Mouse (Mus musculus) cerebellum, adult (tissue): Measurements from ENCODE around the gene Ptprn2.
"Not testable (repeated sequence)": the region's sequence is repeated elsewhere in the genome, so short reads cannot be mapped to it uniquely, and the experiment has no call there.

Experiments used
- ATAC-seq: cut with Nextera tagmentation; 2 replicates; pipeline ENCODE4 v1.9.2; 2017; ENCODE audit warnings: mild to moderate bottlenecking, moderate library complexity, mixed read lengths; ENCODE audit not compliant: insufficient number of reproducible peaks, low FRiP score, low TSS enrichment

The Ptprn2 gene

DNA sequence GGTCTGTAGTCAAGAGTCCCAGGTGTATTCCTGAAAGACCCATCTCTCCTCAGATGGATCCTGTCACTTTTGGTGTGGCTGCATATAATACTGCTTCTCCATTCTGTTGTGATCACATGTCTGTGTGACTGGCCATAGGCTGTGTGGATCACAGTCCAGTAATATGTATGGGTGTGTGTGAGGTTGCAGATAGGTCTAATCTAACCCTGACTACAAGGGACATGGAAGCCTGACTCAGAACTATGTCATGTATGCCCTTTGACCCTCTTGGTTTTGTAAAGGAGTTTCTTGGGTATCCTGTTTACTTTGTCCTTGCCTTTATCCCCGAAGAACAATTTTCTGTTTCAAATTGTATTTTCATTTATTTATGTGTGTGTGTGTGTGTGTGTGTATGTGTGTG is 27.0 kb downstream of the Ptprn2 start:
- no peak for ATAC-seq

DNA sequence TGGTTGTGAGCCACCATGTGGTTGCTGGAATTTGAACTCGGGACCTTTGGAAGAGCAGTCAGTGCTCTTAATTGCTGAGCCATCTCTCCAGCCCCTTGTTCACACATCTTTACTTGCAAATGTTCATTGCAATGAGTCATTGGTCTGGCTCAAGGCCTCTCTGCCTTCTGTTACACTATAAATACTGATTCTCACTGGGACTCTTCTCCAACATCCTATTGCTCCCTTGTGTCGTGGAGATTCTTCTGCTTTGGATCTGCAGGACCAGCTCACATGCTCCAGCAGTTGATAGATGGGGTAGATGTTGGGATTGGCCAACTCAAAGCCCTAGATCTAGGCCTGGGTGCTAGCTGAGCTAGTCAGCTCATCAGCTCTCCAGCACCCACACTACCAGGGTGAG is 28.3 kb downstream of the Ptprn2 start:
- not testable (repeated sequence) for ATAC-seq

DNA sequence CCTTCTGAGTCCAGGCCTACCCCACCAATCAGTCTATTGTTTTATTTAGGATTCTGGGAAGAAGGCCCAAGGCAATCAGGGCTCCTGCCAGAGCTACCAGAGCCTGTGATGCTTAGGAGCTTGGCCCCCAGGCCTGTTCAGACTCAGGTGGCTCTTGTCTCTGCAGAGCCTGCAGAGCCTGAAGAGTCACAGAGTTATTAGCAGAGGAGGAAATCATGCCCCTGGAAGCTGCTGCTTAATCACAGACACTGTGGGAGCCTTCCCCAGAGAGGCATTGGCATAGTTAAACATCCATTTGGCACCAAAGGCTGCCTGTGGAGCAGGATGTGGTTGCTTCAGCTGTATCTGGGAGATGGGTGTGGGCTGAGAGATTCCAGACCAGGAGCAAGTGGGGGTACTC is 30.3 kb downstream of the Ptprn2 start:
- peak; percentile 82 for ATAC-seq

DNA sequence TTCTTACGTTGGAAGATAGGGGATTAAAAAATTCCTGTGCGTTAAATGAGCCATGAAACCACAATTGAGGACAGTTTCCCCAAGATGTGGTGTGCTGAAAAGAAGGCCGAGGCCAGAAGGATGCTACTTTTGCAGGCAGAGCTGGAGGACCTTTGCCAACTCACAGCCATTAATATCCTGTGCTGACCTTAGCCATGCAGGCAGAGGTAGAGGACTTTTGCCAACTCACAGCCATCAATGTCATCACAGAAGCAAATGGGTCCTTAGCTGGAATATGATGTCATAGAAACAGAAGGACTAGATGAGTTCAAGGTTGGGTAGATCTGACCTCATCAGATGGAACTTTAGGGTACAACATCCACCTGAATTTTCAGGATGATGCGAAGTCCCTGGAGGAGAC is 43.3 kb downstream of the Ptprn2 start:
- ATAC-seq, result no peak

DNA sequence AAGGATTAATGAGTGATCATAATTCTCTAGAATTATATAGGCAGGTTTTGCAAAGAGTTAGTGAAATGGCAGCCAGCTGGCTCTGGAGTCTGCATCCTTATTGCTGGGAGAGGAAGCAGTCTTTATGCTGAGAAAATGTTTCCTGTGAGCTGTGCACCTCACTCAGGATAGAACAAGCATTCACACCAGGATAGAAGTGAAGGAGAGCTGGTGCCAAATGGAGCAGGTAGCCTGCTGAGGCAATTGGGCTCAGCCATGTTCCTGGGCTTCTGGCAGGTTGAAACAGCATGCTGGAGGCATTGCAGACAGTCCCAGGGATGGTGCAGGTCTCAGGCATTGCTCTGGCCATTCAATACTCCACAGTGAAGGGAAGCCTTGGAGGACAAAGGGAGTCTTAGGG is 47.8 kb downstream of the Ptprn2 start:
- ATAC-seq, result peak; percentile 88

DNA sequence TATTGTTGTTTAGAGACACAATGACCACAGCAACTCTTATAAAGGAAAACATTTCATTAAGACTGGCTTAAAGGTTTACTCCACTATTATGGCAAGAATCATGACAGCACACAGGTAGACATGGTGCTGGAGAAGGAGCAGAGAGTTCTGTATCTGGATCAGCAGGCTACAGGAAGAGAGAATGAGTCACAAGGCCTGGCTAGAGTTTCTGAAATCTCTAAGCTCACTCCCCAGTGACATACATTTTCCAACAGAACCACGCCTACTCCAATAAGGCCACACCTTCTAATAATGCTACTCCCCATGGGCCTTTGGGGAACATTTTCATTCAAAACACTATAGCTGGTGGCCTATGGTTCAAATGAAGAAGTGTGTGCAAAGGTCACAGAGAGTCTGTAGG is 53.8 kb downstream of the Ptprn2 start:
- no peak for ATAC-seq

DNA sequence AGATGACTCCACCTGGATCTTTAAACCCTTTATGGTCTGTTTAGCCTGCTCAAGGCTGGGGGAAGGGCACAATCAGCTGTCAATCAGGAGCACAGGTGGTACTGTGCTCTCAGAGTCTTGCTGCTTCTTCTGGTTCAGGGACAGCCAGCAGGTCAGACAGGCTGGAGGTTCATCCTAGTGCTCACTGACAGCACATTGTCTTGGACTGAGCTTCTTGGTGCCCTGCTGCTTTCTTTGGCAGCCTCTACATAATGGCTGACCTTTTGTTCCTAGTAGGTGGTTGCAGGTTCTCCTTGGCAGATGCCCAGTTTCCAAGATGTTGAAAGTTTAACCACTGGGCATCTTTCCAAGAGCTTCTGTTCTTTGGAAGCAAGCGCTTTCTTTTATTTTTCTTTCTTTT is 55.1 kb downstream of the Ptprn2 start:
- ATAC-seq, result peak; percentile 87

DNA sequence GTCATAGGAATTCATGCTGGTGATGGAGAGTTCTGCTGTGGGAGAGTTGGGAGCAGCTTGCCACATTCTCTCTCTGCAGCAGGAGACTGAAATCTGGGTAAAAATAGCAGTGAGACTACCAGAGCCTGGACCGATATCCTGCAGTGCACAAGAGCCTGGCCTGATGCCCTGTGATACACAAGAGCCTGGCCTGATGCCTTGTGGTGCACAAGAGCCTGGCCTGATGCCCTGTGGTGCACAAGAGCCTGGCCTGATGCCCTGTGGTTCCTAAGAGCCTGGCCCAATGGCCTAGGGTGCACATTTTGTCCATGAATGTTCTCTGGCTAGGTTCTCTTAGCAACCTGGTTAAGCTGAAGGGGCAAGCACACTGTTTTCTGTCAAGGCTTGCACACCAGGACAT is 64.5 kb downstream of the Ptprn2 start:
- peak; percentile 88 for ATAC-seq

DNA sequence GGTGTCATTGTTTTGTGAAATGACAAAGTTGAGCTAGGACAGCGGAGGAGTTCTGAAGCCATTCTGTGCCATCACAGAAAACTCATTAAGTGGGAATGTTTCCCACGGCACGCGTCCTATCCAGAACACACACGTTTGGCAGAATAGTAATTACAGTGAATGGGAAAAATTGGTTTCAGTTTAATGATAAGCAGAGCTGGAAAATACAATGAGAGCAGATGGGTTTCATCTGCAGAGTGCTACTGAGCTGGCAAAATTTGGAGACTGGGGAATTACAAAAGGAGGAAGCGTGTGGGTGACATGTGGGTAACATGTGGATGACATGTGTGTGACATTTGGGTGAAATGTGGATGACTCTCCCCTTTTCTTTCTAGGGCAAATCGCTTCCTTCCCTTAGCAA is 66.0 kb downstream of the Ptprn2 start:
- no peak for ATAC-seq

DNA sequence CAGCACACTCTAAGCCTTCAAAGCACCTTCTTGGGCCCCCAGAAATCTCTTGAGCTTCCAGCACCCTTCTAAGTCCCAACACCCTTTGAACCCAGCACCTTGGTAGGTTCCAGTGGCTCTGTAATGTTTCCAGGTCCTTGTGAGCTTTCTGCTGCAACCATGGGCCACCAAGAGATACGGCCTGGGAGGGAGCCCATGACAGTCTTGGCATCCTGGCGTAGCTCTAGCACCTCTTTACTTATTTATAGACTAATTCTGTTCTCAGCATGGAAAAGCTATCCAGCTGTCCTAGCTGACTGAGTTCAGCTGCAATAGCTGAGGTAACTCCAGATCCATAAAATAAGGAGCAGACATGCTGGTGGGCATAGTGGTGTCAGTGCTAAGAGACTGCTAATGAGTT is 66.8 kb downstream of the Ptprn2 start:
- no peak for ATAC-seq

DNA sequence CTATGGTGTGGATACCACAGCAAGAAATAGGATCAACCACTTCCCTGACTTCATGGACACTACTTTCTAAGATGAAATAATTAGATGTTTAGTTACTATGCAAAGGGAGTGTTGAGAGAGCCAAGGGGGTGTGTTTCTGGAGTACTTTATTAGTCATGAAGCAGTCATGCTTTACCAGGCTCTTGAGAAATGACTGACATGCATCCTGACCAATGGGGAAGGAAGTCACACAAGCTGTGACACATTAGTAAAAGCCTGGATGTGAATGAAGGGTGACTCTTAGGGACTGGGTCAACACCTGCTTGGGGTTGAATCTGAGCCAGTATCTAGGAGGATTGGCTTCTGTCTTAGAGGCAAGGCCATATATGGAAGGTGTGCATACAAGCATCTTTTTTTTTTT is 67.8 kb downstream of the Ptprn2 start:
- no peak for ATAC-seq

DNA sequence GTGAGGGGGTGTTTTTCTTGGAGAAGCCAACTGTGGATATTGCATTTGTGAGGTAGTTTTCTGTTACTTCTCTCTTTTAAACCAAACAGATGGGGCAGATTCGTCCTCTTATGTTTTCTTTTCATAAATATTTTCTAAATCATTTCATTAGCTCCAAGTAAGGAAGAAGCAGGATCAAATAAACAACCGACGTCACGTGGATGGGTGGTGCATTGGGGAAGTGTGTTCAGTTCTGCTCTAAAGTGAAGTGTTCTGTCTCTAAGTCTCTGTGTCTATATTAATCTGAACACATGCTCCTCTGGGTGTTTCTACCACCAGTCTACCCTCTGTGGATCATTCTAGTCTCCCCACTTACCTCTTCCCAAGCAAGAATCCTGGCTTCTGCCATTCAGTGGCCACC is 70.4 kb downstream of the Ptprn2 start:
- ATAC-seq, result no peak

DNA sequence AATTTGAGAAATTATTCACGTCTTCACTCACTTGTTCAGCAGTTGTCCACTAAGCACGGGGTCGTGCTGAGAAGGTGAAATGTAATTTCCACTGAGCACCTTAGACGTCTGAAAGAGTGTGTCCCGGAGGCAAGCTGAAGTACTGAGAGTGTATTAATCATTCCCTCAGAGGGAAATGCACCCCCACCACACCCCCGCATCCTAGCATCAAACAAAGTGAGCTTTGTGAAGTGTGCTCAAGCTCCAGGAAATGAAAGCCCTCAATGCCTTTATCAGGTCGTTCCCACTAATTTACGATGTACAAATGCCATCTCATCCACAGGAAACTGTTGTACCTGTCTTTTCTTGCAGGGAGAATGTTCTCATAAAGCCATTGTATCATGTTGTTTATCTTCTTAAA is 78.9 kb downstream of the Ptprn2 start:
- no peak for ATAC-seq

DNA sequence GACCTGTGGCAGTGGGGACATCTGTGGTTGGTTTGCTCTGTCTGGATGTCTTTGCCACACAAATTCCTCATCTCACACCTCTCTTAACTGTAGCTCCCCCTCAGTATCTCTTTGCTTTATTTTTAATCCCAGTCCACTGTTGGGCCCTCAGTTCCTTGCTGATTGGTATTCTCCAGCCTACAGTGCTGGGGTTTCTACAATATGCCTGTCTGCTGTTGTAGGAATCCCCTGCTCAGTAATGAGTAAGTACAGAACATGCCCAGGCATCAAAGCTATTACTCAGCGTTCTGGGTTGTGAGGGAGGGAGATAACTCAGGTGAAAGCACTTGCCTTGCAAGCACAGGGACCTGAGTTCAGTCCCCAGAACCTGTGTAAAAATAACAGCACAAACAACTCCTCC is 81.2 kb downstream of the Ptprn2 start:
- ATAC-seq, result no peak

DNA sequence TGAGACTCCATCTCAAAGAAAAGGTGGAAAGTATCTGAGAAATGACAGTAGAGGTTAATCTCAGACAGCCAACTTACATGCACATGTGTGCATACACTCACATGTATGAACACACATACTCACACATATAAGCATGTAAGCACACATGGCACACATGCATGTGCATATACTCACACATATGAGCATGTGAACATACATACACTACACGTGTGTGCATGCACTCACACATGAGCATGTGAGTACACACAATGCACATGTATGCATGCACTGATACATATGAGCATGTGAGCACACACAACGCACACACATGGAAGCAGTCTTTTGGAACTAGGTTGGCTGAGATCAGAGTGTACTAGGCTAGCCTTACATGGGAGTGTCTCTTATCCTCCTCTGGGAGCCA is 81.7 kb downstream of the Ptprn2 start:
- ATAC-seq, result no peak

DNA sequence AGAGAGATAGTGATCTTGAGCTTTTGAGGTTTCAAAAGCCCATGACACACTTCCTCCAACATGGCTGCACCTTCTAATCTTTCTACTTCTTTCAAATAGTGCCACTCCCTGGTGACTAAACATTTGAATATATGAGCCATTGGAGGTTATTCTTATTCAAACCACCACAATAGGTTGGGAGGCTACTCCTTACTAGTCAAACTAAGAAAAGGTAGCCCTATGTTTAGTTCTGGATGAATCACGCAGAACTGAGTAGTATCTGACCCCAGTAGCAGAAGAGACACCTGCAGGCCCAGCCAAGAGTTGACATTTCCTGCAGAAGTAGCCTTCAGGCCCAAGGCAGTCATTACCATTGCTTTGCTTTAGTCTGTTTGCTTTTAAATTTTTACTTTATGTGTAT is 84.0 kb downstream of the Ptprn2 start:
- no peak for ATAC-seq

DNA sequence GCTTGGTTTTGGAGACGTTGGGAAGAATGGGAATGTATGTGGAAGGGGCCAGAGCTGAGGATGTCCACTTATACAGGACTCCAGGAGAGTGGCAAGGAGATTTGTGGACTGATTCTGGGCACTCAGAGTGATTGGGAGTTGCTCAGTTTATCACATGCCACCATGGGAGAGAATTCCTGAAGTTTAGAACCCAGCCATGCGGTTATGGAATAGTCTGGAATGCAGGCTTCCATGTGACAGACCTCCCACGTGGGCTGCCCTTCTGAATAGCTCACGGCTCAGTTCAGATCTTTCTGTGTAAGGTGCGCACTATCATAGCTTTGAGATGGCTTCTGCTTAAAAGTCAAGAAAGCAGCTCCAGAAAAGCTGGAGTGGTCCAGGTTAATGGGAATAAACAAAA is 88.6 kb downstream of the Ptprn2 start:
- no peak for ATAC-seq

DNA sequence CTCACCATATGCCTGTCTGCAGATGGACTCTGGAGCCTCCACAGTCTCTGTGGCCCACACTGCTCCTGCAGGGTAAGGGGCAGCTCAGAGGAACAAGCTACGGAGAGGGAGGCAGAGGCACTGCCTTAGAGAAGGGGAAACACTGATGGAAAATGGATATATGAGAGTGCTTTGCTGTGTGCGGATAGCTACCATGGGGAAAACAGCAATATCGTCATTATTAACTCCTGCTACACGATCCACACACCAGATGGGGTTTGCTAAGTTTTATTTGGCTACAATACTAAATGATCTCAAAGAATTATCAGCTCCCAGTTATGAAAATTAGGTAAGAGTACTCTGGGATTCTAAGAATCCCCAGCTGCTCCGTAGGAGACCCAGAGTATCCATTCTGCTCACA is 89.2 kb downstream of the Ptprn2 start:
- ATAC-seq, result no peak

DNA sequence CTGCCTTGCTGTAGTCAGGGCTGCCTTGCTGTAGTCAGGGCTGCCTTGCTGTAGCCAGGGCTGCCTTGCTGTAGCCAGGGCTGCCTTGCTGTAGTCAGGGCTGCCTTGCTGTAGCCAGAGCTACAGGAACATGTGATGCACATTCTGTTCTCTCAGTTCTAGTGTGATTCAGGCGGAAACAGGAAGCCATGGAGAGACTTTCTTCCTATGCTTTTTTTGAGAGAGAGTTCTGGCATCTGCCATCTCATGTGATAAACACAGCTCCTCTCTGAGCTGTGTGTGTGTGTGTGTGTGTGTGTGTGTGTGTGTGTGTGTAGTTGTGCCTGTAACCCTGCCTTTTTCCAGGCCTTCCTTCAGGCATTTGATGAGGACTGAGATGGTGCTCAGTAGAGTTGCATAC is 92.4 kb downstream of the Ptprn2 start:
- ATAC-seq, result not testable (repeated sequence)

DNA sequence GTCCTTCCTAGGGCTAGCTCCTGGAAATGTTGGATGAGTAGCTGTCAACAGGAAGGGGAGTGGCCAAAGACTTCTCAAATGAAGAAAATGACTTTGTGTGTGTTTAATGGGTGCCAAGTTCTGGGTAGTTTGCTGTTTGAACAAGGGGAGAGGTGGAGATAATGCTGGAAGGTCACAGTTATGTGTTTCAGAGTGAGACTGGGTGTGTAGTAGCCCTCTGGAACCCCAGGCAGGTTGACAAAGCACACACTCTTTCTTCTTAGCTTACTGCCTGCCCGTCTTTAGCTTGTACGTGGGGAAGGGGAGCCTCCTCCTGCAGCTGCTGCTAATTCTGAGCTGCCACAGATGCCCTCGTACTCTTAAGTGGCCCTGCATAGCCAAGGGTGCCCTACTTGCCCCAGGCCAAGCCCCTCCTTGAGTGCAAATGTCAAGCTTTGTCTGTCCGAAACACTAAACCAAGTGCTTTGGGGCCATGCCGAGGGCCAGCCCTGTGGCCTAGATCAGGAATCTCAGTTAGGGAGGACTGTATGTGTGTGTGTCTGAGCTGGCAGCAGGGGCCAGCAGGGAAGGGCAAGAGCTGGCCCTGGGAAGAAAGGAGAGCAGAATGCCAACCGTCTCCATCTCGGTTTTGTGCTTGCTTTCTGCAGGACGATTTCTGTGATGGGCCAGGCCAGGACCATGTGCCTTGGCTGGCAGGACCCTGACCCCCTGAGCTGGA is 95.5 kb downstream of the Ptprn2 start:
- ATAC-seq, result peak; percentile 51; the same call in 1 of the 2 replicates

DNA sequence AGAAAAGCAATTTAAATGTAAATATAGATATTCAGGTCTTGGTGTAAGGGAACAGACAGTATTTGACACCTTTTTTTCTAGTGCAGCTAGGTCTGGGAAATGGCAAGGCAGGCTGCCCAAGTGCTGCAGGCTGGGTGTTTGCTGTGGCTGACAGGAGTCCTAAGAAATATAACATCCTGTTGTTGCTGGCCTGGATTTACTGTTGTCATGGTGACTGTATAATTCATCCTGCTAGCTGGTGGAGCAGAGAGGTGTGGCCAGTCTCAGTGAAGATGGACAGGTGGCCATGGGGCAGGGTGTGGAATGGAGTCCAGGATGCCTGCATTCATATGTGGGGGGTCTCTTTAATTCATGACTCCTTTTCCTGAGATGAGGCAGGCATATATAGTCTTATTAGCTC is 96.3 kb downstream of the Ptprn2 start:
- peak; percentile 60 for ATAC-seq

DNA sequence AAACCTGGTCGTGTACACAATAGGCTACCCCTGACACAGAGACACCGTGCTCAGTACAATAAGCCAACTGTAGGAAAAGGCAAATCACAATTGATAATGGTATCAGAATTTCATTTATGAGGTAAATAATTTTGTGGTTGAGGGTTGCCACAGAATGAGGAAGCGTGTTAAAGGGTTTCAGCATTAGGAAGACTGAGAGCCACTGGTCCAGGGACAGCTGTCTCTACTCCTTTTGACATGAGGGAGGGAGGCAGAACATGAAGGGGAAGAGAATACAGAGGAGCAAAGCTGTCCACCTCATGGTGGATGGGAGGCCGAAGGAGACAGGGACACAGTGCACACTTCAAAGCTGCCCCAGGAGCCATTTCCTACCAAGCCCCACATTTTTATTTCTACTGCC is 97.3 kb downstream of the Ptprn2 start:
- ATAC-seq, result no peak

DNA sequence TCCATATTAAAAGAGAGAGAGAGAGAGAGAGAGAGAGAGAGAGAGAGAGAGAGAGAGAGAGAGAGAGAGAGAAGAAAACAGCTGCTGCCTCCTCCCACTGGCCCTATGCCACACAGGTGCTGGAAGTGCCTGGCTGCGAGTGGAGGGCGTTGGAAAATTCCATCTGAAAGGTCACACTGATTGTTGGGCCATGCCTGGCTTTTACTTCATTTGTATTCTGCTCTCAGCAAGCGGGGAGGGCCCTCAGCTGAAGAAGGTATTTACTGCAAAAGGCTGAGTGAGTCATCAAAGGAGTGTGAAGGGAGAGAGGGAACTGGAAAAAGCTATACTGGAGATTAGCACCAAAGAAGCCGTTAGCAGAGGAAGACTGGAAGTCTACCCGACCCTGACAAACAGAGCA is 99.5 kb downstream of the Ptprn2 start:
- ATAC-seq, result no peak
